Mouse (Mus musculus) mammary gland, adult 2 months (tissue): ENCODE results near the gene Serf2. TPM values are rescaled to one million over a fixed set of nuclear protein-coding genes. Genes with fewer than 3 reads are reported as not detected.

Experiments
- polyA plus RNA-seq: library from polyadenylated mRNA; depleted of rRNA; stranded (reverse); fragments of >200 nt; gene quantifications from 2 replicates; pipeline ENCODE4 v1.2.3, GENCODE M21; 2012; ENCODE audit warnings: low replicate concordance; rRNA removed

The Serf2 gene
- polyA plus RNA-seq, result 286 and 288 TPM in 2 replicates

DNA sequence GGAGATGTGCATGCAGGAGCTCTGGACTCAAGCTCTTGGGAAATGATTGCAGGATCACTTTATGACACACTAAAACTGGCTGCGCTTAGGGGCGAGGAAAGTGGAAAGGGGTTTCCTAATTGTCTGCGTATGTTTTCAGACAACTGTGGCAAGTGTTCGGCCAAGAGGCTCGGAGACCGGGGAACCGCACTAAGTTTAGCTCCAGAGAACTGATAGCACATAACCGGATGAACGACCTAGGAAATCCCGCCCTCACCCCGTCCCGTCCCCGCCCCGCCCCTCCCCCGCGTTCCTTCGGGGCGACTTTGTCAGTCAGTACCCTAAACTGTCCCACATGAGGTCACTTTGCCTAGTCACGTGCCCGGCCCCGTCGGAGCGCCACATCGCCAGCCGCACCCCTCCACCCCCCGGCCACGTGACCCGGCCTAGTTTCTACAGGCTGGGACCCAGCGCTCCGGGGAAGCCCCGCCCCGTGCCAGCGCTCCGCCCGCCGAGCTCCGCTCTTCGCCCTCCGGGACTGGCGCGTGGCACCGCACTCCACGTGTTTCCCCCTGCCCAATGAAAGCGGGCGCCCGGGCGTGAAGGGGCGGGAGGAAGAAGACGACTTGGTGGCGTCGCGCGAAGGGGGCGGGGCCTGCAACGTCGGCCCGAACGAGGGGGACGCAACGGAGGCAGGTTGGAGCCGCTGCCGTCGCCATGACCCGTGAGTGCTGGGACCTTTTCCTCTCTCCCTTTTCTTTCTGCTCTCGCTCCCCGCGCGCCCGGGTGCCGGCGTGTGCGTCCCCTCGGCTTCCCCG, at the start of gene Serf2:
Gene Serf2 (plus strand): TSS at position 457 of the 797 bp plus-strand sequence.

DNA sequence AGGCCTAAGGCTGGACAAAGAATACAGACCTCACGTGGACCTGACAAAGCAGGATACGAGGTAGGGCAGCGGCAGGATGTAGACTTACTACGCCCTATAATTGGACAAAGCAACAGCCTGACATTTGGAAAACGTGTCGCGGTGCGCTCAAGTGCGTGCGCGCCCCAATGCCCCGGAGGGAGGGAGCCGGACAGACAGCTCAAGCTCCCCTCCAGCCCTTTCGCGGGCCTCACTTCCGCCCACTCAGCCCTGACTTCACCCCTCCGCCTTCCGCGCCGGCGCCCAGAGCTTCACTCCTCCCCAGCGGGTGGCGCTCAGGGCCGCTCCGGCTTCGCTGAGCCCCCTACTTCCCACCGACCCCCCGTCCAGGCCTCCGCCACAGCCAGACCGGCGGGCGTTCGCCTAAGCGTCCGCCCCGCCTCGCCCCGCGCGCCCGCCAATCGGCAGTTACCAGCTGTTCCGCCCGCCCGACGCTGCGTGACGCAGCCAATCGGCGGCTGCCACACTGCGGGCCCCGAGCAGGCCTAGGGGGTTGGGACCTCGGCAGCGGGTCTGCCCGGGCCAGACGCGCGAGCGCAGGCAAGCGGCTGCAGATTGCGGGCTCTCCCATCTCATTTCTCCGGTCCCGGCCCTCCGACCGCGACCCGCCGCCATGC, 35.5 kb upstream of the Serf2 start, which contains the start of the genes Pdia3 and Catsper2:
Gene Pdia3 (plus strand): TSS at position 389 of the 656 bp plus-strand sequence.
Gene Catsper2 (minus strand): TSS at position 406 of the 656 bp plus-strand sequence.

DNA sequence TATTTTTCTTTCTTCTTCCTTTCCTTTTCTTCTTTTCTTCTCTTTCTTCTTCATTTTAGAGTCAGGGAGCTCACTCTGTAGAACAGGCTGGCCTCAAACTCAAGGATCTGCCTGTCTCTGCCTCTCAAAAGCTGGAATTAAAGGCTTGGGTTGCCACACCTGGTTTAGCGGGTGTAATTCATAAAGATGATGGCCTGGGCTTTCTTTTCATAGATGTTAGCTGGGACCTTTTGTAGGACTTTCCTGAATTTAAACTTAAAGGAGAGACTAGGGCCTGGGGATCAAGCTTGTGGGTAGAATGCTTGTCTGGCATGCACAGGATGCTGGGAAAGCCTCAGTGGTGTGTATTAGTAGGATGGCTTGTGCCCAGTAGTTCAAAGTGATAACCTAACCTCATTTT, 4.8 kb upstream of the Serf2 start, which contains the start of gene Ell3:
Gene Ell3 (minus strand): TSS at position 101 of the 400 bp plus-strand sequence.

GRCm38 (mm10) chr2:121452990-121453389, 4.0 kb downstream of the Serf2 start, which contains the start of gene Hypk:
Hypk (plus strand) TSS chr2:121453290.

DNA sequence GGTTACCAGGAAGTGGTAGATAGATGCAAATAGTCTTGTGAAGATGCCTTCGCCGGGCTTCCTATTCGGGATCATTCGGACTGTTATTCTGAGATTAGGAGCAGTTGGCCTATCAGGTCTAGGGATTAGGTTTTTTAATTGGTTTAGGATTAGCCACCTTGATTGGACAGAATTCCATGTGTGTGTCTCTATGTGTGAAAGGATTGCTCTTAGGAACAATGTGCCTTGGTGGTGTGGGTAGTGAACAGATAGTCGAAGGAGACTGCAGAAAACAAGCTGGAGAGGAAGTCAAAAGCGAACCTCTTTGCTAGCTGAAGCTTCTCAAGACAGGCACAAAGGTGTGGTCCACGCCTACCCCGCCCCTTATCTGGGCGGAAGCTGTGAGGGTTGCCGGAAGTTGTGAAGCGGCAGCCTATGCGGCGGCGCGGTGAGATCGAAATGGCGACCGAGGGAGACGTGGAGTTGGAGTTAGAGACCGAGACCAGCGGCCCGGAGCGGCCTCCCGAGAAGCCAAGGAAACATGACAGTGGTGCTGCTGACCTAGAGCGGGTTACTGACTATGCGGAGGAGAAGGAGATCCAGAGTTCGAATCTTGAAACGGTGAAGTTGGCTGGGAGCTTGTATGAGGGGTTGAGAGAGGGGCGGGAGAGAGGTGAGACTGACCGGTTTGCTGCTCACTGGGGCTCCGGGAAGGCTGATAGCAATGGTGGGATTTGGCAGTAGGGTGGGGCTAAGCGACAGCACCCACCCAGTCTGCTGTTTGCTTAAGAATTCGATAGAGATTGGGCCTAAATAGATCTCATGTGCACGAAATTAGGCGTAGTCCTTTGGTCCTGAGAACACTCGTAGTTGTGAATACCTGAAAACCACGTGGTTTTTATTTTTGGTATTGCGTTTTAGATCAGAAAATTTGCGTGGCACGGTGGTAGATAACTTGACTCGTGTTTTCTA, 8.0 kb downstream of the Serf2 start, which contains the start of gene Serinc4:
Gene Serinc4 (minus strand): TSS at position 90 of the 951 bp plus-strand sequence.

DNA sequence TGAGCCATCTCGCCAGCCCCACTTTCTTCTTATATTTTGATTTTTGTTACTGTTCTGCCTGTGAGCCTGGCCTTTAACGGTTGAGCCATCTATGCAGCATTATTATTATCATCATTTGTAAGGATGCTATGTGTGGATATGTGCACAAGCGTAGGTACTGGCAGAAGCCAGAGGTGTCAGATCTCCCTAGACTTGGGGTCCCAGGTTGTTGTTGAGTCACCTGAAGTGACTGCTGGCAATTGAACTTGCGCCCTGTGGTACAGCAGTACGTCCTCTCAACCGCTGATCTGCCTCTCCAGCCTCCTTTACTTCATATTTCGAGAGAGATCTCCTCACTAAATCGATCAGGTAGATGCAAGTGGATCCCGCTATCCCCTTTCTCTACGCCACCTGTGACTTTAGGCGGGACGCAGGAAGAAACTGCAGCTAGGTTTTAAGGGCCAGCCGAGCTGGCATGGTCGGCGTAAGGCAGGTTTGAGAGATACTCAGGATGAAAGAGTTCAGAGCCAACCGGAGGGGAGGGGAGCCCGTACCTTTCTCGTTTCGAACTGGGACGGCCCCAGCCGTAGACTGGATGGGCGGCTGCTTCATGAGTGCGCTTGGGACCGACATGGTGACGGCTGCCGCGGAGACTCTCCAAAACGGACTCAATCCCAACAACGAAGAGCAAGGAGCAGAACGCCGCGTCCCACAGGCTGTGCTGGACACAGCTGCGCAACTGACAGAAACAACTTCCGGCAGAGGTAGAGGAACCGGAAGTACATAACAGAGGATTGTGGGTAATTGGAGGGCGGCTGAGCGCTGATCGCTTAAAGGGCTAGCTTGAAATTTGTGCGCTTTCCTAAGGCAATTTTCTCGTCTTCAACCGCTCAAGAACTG, 24.5 kb downstream of the Serf2 start, which contains the start of gene Mfap1b:
Gene Mfap1b (minus strand): TSS at position 767 of the 879 bp plus-strand sequence.

DNA sequence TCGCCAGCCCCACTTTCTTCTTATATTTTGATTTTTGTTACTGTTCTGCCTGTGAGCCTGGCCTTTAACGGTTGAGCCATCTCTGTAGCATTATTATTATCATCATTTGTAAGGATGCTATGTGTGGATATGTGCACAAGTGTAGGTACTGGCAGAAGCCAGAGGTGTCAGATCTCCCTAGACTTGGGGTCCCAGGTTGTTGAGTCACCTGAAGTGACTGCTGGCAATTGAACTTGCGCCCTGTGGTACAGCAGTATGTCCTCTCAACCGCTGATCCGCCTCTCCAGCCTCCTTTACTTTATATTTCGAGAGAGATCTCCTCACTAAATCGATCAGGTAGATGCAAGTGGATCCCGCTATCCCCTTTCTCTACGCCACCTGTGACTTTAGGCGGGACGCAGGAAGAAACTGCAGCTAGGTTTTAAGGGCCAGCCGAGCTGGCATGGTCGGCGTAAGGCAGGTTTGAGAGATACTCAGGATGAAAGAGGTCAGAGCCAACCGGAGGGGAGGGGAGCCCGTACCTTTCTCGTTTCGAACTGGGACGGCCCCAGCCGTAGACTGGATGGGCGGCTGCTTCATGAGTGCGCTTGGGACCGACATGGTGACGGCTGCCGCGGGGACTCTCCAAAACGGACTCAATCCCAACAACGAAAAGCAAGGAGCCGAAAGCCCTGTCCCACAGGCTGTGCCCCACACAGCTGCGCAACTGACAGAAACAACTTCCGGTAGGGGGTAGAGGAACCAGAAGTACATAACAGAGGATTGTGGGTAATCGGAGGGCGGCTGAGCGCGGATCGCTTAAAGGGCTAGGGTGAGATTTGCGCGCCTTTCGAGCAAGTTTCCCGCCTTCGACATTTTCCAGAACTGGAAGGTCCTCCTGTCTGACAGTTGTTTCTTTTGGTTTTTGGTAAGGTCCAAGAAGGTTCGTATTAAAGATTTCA, 57.2 kb downstream of the Serf2 start, which contains the start of the genes Mfap1a and Wdr76:
Gene Mfap1a (minus strand): TSS at position 724 of the 941 bp plus-strand sequence.
Gene Wdr76 (plus strand): TSS at position 782 of the 941 bp plus-strand sequence.

Other genes starting within 250 kb of the Serf2 start
- gene Trp53bp1, start 177.8 kb upstream of the Serf2 start, polyA plus RNA-seq, result 21.3 and 28.9 TPM in 2 replicates
- gene Map1a, start 159.6 kb upstream of the Serf2 start, polyA plus RNA-seq, result 3.4 and 5.7 TPM in 2 replicates
- 60.3 and 74.7 TPM in 2 replicates for gene Ppip5k1, start 93.8 kb upstream of the Serf2 start, polyA plus RNA-seq
- 11.3 and 12.9 TPM in 2 replicates for gene Ckmt1, start 91.5 kb upstream of the Serf2 start, polyA plus RNA-seq
- gene Strc, start 62.0 kb upstream of the Serf2 start, polyA plus RNA-seq, result 0.13 and 0.17 TPM in 2 replicates
- 268 and 1,023 TPM in 2 replicates for gene Pdia3, start 35.4 kb upstream of the Serf2 start, polyA plus RNA-seq
- gene Catsper2, start 35.4 kb upstream of the Serf2 start, polyA plus RNA-seq, result 1.0 and 4.7 TPM in 2 replicates
- 4.2 and 4.7 TPM in 2 replicates for gene Ell3, start 4.9 kb upstream of the Serf2 start, polyA plus RNA-seq
- 4.0 and 4.7 TPM in 2 replicates for gene Hypk, start 4.1 kb downstream of the Serf2 start, polyA plus RNA-seq
- gene Serinc4, start 7.6 kb downstream of the Serf2 start, polyA plus RNA-seq, result 0.60 and 0.72 TPM in 2 replicates
- gene Mfap1b, start 24.9 kb downstream of the Serf2 start, polyA plus RNA-seq, result 2.2 and 2.9 TPM in 2 replicates
- 1.6 and 4.6 TPM in 2 replicates for gene Mfap1a, start 57.5 kb downstream of the Serf2 start, polyA plus RNA-seq
- 2.2 and 4.3 TPM in 2 replicates for gene Wdr76, start 57.5 kb downstream of the Serf2 start, polyA plus RNA-seq